Mouse (Mus musculus) monocyte, adult 5-6 weeks (primary cell): ENCODE measurements around the gene Dot1l. TPM values are rescaled to one million over a fixed set of nuclear protein-coding genes. Genes with fewer than 3 reads are reported as not detected.
A peak's percentile ranks its signal among the peaks of the same experiment; 100 is the strongest.

Experiments
- ATAC-seq: fragments of 153-309, 156-312 bp; replicated peaks from 2 replicates; pipeline ENCODE4 v1.8.0; 2017; ENCODE audit warnings: mild to moderate bottlenecking; ENCODE audit not compliant: low TSS enrichment, insufficient number of reproducible peaks, severe bottlenecking, poor library complexity, low FRiP score
- total RNA-seq: library from RNA; stranded (forward); fragments of 200-1000, 200-491, 200-594 nt; gene quantifications from 3 replicates; pipeline ENCODE4 v1.2.3, GENCODE M21; 2017

Gene Dot1l
- total RNA-seq, 1 experiment from 2014 or later: 6.3 TPM

- no peak for ATAC-seq
Observed at GRCm38 (mm10) chr10:80756099-80756498, 1.1 kb downstream of the Dot1l start.

- no peak for ATAC-seq
Observed at GRCm38 (mm10) chr10:80756509-80756908, 1.5 kb downstream of the Dot1l start.

DNA sequence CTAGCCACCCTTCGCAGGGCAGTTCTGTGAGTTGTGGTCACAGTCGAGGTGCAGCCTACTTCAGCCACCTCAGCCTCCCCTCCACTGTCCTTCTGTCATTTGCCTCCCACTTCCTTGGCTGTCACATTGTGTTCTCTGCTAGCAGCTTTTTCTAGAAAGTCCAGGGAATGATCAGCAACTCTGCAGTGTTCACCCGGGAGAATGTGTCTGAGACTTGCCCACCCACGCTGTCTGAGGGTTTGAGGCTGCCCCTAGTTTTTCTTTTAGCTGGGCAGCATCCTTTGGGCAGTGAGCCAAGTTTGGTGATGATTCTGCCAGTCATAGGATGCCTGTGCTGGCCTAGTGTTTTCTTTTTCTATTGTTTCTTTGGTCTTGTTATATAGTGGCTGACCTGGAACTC lies 2.0 kb downstream of the Dot1l start:
- no peak for ATAC-seq

GRCm38 (mm10) chr10:80757717-80758116 lies 2.7 kb downstream of the Dot1l start:
- 0 out of 2 replicates have a peak, but pooled peaks have one; percentile 24 for ATAC-seq

DNA sequence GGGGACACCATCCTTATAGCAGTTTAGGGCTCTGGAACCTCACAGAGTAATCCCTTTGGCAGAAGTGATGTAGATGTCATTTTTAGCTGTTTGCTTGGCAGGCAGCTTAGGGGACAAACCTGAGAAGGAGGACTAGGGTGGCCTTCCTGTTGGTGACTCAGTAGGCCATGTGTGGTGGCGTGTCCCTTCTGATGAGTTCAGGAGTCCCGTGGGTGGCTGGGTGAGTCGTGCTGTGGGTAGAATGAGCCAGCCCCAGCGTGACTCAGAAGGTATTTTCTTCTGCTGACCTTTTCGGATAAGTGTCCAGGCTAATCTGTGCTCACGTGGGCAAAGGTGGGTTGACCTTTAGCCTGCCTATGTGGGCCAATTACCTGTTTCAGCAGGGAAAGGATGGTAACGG lies 3.6 kb downstream of the Dot1l start:
- ATAC-seq: no peak

DNA sequence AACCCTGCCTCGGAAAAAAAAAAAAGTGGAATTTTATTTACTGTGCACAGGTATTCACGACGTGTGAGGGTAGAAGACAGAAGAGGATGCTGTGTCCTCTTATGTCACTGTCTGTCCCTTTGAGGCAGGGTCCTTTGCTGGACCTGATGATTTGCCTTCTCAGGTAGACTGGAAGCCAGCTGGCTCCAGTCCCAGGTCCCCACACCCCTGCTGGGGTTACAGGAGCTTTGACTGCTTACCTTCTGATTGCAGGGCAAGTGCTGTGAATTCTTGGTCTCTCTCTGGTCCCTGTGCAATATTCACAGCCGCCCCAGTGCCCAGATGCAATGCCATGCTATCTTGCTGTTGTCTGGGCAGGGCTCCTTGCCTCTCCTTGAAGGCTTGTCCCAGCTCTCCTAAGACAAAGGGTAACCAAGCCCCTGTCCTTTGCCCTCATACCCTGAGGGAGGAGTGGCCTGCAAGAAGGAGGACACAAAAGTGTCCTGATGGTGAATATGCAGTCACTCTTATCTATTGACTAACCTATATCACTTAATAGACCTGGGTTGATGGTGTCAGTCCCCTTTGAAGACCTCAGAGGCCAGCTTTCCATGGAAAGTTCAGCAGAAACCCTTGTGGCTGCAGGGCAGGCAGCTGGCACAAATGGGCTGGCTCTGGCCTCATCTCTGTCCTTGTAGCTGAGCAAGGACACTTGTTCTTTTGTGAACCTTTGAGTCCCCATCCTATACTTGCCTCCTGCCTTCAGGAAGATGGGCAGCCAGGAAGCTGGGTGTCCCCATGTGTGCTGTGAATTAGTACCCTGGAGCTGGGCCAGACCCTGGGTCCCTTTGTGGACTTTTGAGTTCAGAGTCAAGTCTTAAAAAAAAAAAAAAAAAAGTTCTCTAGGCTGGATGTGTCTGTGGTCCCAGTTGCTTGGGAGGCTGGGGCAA lies 5.9 kb downstream of the Dot1l start:
- no peak for ATAC-seq

DNA sequence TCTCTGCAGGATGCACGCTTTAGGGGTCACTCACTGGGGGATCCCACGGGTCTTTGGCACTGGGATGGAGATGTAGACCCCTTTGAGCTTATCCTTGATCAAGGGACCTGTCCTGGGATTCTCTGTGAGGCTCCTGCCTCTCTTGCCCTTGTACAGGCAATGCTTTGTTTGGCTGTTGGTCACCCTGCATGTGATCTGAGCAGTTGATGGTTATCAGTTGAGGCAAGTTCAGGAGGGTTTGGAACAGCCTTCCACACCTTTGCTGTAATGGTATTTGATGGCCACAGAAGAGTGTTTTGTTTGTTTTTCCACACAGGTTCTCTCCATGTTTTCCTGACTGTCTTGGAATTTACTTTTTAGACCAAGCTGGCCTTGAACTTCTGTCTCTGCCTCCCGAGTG lies 6.8 kb downstream of the Dot1l start:
- no peak for ATAC-seq

GRCm38 (mm10) chr10:80763502-80763901 lies 8.5 kb downstream of the Dot1l start:
- peak; percentile 33 for ATAC-seq

GRCm38 (mm10) chr10:80765746-80766145 lies 10.7 kb downstream of the Dot1l start:
- no peak for ATAC-seq

GRCm38 (mm10) chr10:80766161-80766815 lies 11.3 kb downstream of the Dot1l start:
- ATAC-seq: no peak

GRCm38 (mm10) chr10:80768365-80768764 lies 13.4 kb downstream of the Dot1l start:
- ATAC-seq: no peak

DNA sequence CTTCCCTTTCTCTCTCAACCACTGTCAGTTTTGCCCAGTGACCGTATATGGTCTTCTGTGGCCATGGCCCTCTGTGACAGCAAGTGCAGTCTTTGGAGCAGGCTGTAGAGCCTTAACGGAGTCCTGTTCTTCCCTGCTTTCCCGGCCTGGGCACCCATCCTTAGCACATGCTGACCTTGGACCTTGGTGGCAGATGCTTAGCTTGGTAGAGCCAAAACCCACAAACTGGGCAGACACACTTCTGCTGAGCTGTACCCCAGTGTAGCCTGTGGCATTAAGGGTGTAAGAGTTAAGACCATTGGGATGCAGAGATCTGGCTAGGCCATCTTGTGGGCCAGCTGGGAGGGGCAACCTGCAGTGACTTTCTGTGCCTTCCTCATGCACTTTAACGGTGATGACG lies 18.8 kb downstream of the Dot1l start:
- ATAC-seq: no peak

DNA sequence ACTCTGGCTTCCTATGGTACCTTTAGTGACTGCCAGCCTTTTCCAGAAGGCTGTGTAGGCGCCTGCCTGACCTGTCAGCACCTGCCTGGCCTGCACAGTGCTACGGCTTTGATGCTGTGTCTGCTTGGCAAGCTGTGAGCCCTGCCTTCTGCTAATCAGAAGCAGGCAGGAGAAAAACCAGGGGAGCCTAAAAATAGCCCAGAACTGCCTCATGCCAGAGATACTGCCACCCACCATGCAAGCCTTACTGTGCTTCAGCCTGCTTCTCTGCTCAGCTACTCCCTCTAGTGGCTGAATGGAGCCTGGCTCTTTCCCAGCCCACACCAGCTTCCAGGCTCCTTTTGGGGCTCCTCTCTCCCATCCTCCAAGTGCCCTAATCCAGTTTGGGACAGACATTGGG lies 19.5 kb downstream of the Dot1l start:
- peak; percentile 70 for ATAC-seq

- no peak for ATAC-seq
Observed at GRCm38 (mm10) chr10:80774981-80775380, 20.0 kb downstream of the Dot1l start.

GRCm38 (mm10) chr10:80775731-80776130 lies 20.7 kb downstream of the Dot1l start:
- no peak for ATAC-seq

DNA sequence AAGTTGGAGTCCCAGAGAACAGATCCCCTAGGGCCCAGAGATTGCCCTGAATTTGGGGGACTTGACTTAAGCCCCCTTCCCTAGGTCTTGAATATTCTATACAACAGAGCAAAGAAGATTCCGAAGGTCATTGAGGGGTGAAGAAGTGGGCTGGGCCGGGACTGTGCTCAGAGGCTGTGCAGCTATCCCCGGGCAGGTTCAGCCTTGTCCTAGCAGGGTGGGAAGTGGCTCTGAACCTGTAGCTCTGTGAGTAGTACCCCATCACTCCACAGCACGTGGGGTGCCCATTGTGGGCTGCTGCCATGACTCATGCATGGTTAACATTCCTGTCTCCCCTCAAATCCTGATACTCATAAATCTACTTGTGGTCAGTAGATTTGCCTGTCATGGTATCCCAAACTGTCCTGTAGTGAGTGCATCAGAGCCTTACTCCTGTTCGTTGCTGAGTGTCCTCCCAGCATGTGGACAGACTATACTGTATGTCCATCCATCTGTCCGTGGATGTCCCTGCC lies 21.4 kb downstream of the Dot1l start:
- no peak for ATAC-seq

DNA sequence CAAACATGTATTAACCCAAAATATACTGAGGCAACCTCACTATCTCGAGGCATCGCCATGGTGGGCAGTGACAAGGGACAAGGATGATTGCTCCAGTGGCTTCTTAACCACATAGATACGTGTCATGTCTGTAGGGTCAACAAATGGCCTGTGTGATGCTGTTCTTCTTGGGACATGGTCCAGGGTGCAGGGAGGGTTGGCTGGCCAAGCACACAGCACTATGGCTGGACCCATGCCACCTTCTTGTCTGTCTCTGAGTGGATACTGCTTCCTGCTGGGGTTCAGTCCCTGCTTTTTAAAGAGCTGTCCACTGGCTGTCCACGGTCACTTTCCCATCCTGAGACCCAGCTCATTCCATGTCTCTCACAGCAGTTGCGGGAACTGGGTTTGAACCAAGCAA lies 22.1 kb downstream of the Dot1l start:
- no peak for ATAC-seq

GRCm38 (mm10) chr10:80779565-80779964 lies 24.6 kb downstream of the Dot1l start:
- ATAC-seq: no peak

DNA sequence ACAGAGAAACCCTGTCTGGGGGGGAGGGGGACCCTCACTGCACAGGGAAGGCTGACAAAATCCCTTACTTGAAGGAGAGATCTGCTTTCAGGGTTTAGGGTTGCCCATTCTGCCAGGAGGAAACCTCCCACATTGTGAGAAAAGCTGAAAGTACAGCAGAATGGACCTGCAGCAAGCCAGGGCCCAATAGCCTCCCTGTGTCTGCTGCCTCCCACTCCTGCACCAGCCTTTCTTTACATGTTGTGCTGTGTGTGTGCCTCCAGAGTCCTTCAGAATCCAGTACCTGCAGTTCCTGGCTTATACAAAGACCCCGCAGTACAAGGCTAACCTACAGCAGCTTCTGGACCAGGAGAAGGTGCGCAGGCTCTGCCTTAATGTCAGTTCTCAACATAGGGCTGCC lies 29.3 kb downstream of the Dot1l start:
- ATAC-seq: no peak

DNA sequence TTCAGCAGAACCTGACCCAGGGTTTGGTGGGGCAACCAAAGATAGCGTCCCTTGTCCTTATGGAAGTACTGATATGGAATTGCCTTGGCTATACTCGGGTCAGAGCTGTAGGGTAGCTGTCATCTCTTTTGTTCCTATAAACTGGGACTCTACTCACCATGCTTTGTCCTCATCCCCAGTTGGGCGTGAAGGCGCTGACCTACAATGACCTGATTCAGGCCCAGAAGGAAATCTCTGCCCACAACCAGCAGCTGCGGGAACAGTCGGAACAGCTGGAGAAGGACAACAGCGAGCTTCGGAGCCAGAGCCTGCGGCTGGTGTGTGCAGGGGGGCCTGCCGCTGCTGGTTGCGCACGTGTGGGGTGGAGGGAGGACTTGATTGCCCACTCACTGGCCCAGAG lies 29.9 kb downstream of the Dot1l start:
- ATAC-seq: no peak
